Mouse (Mus musculus): ENCODE results near the gene BC017158. TPM values are rescaled to one million over a fixed set of nuclear protein-coding genes. Genes with fewer than 3 reads are reported as not detected.

The BC017158 gene
- total RNA-seq, 2 experiments from 2014 or later, result 5.4 to 5.6 TPM

GRCm38 (mm10) chr7:128235481-128235880, 62.5 kb downstream of the BC017158 start:
- DNase-seq, result no peak

GRCm38 (mm10) chr7:128234796-128235195, 63.2 kb downstream of the BC017158 start:
- DNase-seq, result no peak

- no peak for DNase-seq
Observed at GRCm38 (mm10) chr7:128231741-128232140, 66.2 kb downstream of the BC017158 start.

Small RNA genes lying within 50 kb of the gene (microRNA-seq; reads per million reads assigned to microRNA genes)
- gene Mir3103, result 1.1 to 1.4 reads per million in 2 experiments

Other genes starting within 250 kb of the BC017158 start
- 1 to 10 TPM; 5.4 to 6.0 TPM for gene Itgam, start 235.5 kb downstream of the BC017158 start, total RNA-seq (2021)
- not detected for gene Gm49368, start 235.5 kb downstream of the BC017158 start, total RNA-seq (2021)
- under 1 TPM; 0.30 to 0.51 TPM for gene Itgax, start 168.6 kb downstream of the BC017158 start, total RNA-seq (2021)
- not detected for gene Itgad, start 143.8 kb downstream of the BC017158 start, total RNA-seq (2021)
- gene Cox6a2, start 91.8 kb downstream of the BC017158 start, total RNA-seq (2021), result 1,000 to 10,000 TPM; 2,762 to 2,913 TPM
- gene Armc5, start 60.8 kb downstream of the BC017158 start, total RNA-seq (2021), result 1 to 10 TPM; 7.4 to 8.6 TPM
- gene 9130023H24Rik, start 60.1 kb downstream of the BC017158 start, total RNA-seq (2021), result 1 to 10 TPM; 2.6 to 2.8 TPM
- 10 to 100 TPM; 13.2 to 13.8 TPM for gene Tgfb1i1, start 51.4 kb downstream of the BC017158 start, total RNA-seq (2021)
- gene Slc5a2, start 32.5 kb downstream of the BC017158 start, total RNA-seq (2021), result not detected
- 10 to 100 TPM; 10.8 to 13.4 TPM for gene Rgs10, start 120.6 kb upstream of the BC017158 start, total RNA-seq (2021)
- 10 to 100 TPM; 40.1 to 43.4 TPM for gene Tial1, start 163.5 kb upstream of the BC017158 start, total RNA-seq (2021)
- gene Bag3, start 225.4 kb upstream of the BC017158 start, total RNA-seq (2021), result 100 to 1,000 TPM; 298 to 330 TPM